Mouse (Mus musculus): ENCODE measurements around the gene Prkaa2. TPM values are rescaled to one million over a fixed set of nuclear protein-coding genes. Genes with fewer than 3 reads are reported as not detected.
A peak's percentile ranks its signal among the peaks of the same experiment; 100 is the strongest.

Gene Prkaa2
- total and polyA plus RNA-seq, 3 experiments: 21.6 to 84.3 (median 76.5) TPM

DNA sequence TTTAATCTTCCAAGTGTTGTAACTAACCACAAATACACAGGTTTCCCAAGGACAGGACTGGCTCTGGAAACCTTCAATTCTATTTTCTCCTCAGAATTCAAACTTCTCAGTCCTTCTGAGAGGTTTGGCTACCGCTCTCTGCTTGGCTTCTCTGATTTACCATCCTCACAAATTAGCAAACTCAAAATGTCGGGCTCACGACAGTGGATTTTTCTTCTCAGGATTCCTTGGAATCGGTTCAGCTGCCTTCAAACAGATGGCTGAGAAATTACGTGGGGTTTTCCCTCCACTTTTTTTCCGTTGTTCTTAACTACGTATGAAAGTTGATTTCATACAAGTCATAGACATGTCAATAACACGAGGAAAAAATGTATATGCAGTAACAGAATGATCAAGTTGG, 11.5 kb downstream of the Prkaa2 start:
- intact Hi-C loops (cut with DNase I): no loop called here
- Histone ChIP-seq H3K9ac (ENCODE audit: low read depth, low read length) (no peak overlapping the region; the same call in 1 of the 2 replicates), H3K27me3 (ENCODE audit: control insufficient read depth, insufficient read depth, low read length) (no peaks in the 10 kb centered on the region)

DNA sequence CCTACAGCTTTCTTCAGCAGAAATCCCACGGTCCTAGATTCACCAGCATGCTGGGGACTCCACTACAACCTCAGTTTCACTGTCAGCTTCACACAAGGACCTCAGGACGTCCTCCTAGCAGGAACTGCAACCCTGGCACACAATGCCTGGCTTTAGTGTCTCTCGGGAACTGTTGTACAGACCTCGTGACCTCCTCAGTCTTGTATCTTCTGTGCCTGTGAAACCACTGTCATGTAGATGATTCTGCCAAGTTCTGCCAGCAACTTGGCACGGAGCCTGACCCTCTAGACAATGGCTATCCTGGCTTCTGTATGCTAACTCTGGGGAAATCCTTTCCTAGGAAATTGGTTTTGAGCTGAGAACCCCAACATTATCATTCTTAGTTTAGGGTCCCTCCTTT, 14.4 kb downstream of the Prkaa2 start:
- intact Hi-C loops (cut with DNase I): no loop called here
- 27% methylated on average over 5 of the region's 5 CpGs for WGBS

More for the DNA sequence above, 11.5 kb downstream of the Prkaa2 start:
- Histone ChIP-seq H3K4me1 (ENCODE audit: control insufficient read depth, insufficient read depth, low read length) (peaks cover 7% of the 10 kb centered on the region), H3K79me2 (replicated peaks; ENCODE audit: control insufficient read depth, insufficient read depth, low read length) (peaks cover 1% of the 10 kb centered on the region; the same call in 1 of the 2 replicates), H3K27ac (peak overlapping the region; percentile 88), H3K36me3 (ENCODE audit: control insufficient read depth, insufficient read depth, low read length) (peaks cover 10% of the 10 kb centered on the region), H3K4me3 (no peak overlapping the region)
- TF ChIP-seq POLR2A (IDR thresholded peaks at IDR 0.05; ENCODE audit: insufficient read depth, low read depth, low read length): no peak
- no peak for TF ChIP-seq EP300 (IDR thresholded peaks at IDR 0.05; ENCODE audit: insufficient read depth, low read depth, low read length)
- no peak for TF ChIP-seq CTCF (IDR thresholded peaks at IDR 0.05)
- DNase-seq: no peak
- 54% methylated on average over 8 of the region's 8 CpGs for WGBS

DNA sequence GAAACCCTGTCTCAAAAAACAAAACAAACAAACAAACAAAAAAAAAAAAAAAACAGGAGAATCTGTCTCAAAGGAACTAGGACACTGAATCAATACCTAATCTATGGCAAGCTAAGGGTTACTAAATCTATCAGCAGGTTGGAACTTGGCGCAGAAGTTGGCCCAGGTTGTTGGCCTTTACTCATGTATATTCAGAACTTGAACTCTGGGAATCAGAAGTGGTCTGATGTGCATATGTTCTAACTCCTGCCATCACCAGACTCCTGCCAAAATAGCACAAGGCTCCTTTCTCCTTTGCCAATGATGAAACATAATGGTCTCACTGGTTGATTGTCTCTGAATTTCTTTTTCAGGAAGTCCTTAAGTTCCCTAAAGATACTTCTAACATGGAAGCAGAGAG, 15.7 kb downstream of the Prkaa2 start:
- no peak for DNase-seq
- TF ChIP-seq POLR2A (IDR thresholded peaks at IDR 0.05; ENCODE audit: insufficient read depth, low read depth, low read length): no peak
- no peak for TF ChIP-seq CTCF (IDR thresholded peaks at IDR 0.05)
- no peak for TF ChIP-seq EP300 (IDR thresholded peaks at IDR 0.05; ENCODE audit: insufficient read depth, low read depth, low read length)
- H3K79me2 ChIP-seq (replicated peaks; ENCODE audit: control insufficient read depth, insufficient read depth, low read length): peaks cover 1% of the 10 kb centered on the region; the same call in 1 of the 2 replicates
- peak overlapping the region; percentile 74 for H3K27ac ChIP-seq
- 61% methylated on average over 1 of the region's 1 CpGs for WGBS
- H3K4me3 ChIP-seq: no peak overlapping the region
- peaks cover 8% of the 10 kb centered on the region for H3K36me3 ChIP-seq (ENCODE audit: control insufficient read depth, insufficient read depth, low read length)
- no peaks in the 10 kb centered on the region for H3K27me3 ChIP-seq (ENCODE audit: control insufficient read depth, insufficient read depth, low read length)
- H3K9ac ChIP-seq (ENCODE audit: low read depth, low read length): no peak overlapping the region
- intact Hi-C loops (cut with DNase I): no loop called here
- H3K4me1 ChIP-seq (ENCODE audit: control insufficient read depth, insufficient read depth, low read length): peaks cover 8% of the 10 kb centered on the region

More for the DNA sequence above, 14.4 kb downstream of the Prkaa2 start:
- Histone ChIP-seq H3K9ac (ENCODE audit: low read depth, low read length) (no peak overlapping the region), H3K79me2 (replicated peaks; ENCODE audit: control insufficient read depth, insufficient read depth, low read length) (peaks cover 1% of the 10 kb centered on the region; the same call in 1 of the 2 replicates), H3K36me3 (ENCODE audit: control insufficient read depth, insufficient read depth, low read length) (peaks cover 8% of the 10 kb centered on the region), H3K27me3 (ENCODE audit: control insufficient read depth, insufficient read depth, low read length) (no peaks in the 10 kb centered on the region), H3K27ac (peak overlapping the region; percentile 74), H3K4me3 (no peak overlapping the region), H3K4me1 (ENCODE audit: control insufficient read depth, insufficient read depth, low read length) (peaks cover 7% of the 10 kb centered on the region)
- DNase-seq: peak; percentile 52 to 78
- no peak for TF ChIP-seq CTCF (IDR thresholded peaks at IDR 0.05)
- TF ChIP-seq POLR2A (IDR thresholded peaks at IDR 0.05; ENCODE audit: insufficient read depth, low read depth, low read length): peak; percentile 56; the same call in 1 of the 2 replicates
- no peak for TF ChIP-seq EP300 (IDR thresholded peaks at IDR 0.05; ENCODE audit: insufficient read depth, low read depth, low read length)

DNA sequence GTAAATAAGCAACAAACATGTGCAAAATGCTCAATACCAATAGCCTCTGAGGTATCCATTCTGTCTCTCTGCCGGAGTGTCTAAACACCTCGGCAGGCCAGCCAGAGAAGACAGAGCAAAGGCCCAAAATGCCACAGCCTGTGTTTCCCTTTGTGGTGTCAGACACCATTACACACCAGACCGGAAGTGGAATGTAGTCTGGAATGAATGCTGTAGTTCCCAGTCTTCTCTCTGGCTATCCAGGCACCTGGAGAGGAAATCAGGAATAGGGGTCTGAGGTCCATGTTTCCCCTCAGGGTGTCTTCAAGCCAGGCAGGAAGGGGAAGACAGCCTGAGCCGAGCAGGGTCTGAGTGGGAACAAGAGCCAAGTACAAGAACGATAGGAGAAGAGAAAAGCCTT, 19.3 kb downstream of the Prkaa2 start:
- intact Hi-C loops (cut with DNase I): no loop called here
- H3K4me1 ChIP-seq (ENCODE audit: control insufficient read depth, insufficient read depth, low read length): peaks cover 6% of the 10 kb centered on the region
- TF ChIP-seq EP300 (IDR thresholded peaks at IDR 0.05; ENCODE audit: insufficient read depth, low read depth, low read length): no peak
- TF ChIP-seq CTCF (IDR thresholded peaks at IDR 0.05): no peak
- no peak for TF ChIP-seq POLR2A (IDR thresholded peaks at IDR 0.05; ENCODE audit: insufficient read depth, low read depth, low read length)
- no peak overlapping the region for H3K27ac ChIP-seq
- peaks cover 2% of the 10 kb centered on the region; the same call in 1 of the 2 replicates for H3K36me3 ChIP-seq (ENCODE audit: control insufficient read depth, insufficient read depth, low read length)
- WGBS: 47% methylated on average over 5 of the region's 5 CpGs
- no peaks in the 10 kb centered on the region; the same call in 1 of the 2 replicates for H3K79me2 ChIP-seq (replicated peaks; ENCODE audit: control insufficient read depth, insufficient read depth, low read length)
- no peak for DNase-seq
- H3K27me3 ChIP-seq (ENCODE audit: control insufficient read depth, insufficient read depth, low read length): no peaks in the 10 kb centered on the region
- H3K4me3 ChIP-seq: no peak overlapping the region
- no peak overlapping the region for H3K9ac ChIP-seq (ENCODE audit: low read depth, low read length)

DNA sequence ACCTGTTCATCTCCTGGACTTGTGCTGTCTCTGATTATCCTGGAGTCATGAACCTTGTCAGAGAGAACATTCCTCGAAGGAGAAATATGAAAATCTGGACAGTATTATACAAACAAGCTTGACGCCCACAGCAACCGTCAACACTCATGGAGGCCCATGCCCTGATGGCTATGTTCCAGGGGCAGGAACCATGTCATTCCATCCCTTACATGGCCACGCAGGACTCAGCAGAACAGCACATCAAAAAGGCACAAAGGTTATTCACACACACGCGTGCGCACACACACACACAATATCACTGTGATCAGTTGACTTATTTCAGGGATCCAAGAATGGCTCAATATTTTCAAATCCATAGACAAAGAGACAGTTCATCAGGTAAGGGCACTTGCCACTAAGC, 20.3 kb downstream of the Prkaa2 start:
- Histone ChIP-seq H3K27me3 (ENCODE audit: control insufficient read depth, insufficient read depth, low read length) (no peaks in the 10 kb centered on the region), H3K4me1 (ENCODE audit: control insufficient read depth, insufficient read depth, low read length) (peaks cover 3% of the 10 kb centered on the region), H3K79me2 (replicated peaks; ENCODE audit: control insufficient read depth, insufficient read depth, low read length) (no peaks in the 10 kb centered on the region; the same call in 1 of the 2 replicates), H3K9ac (ENCODE audit: low read depth, low read length) (no peak overlapping the region), H3K27ac (no peak overlapping the region), H3K36me3 (ENCODE audit: control insufficient read depth, insufficient read depth, low read length) (peaks cover 2% of the 10 kb centered on the region; the same call in 1 of the 2 replicates), H3K4me3 (no peak overlapping the region)
- no peak for DNase-seq
- 71% methylated on average over 7 of the region's 7 CpGs for WGBS
- TF ChIP-seq POLR2A (IDR thresholded peaks at IDR 0.05; ENCODE audit: insufficient read depth, low read depth, low read length) (no peak), CTCF (IDR thresholded peaks at IDR 0.05) (no peak), EP300 (IDR thresholded peaks at IDR 0.05; ENCODE audit: insufficient read depth, low read depth, low read length) (no peak)
- intact Hi-C loops (cut with DNase I): no loop called here

DNA sequence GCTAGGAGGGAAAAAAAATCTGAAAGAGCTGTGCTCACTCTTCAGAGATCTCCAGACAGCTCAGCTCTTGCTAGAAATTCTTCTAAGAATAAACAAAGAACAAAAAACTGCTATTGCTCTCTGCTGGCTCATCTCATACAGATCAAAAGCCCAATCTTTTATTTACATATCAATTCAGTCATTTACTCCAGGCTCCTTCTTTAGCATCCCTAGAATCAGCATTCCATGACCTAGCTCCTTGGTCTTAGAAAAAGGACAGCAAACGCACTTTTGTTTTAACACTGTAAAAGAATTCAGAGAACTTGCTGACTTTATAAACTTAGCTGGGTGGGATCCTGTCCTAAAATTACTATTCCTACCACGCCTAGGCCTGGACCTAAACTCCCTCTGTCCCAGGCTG, 21.0 kb downstream of the Prkaa2 start:
- intact Hi-C loops (cut with DNase I): no loop called here
- WGBS: 87% methylated on average over 2 of the region's 2 CpGs
- DNase-seq: no peak
- Histone ChIP-seq H3K4me1 (ENCODE audit: control insufficient read depth, insufficient read depth, low read length) (peaks cover 1% of the 10 kb centered on the region; the same call in 1 of the 2 replicates), H3K27me3 (ENCODE audit: control insufficient read depth, insufficient read depth, low read length) (no peaks in the 10 kb centered on the region), H3K9ac (ENCODE audit: low read depth, low read length) (no peak overlapping the region), H3K4me3 (no peak overlapping the region), H3K27ac (no peak overlapping the region), H3K36me3 (ENCODE audit: control insufficient read depth, insufficient read depth, low read length) (no peaks in the 10 kb centered on the region), H3K79me2 (replicated peaks; ENCODE audit: control insufficient read depth, insufficient read depth, low read length) (no peaks in the 10 kb centered on the region; the same call in 1 of the 2 replicates)
- no peak for TF ChIP-seq EP300 (IDR thresholded peaks at IDR 0.05; ENCODE audit: insufficient read depth, low read depth, low read length)
- no peak for TF ChIP-seq POLR2A (IDR thresholded peaks at IDR 0.05; ENCODE audit: insufficient read depth, low read depth, low read length)
- TF ChIP-seq CTCF (IDR thresholded peaks at IDR 0.05): no peak

Measured in heart, adult 2 months (tissue).